Comparison of ENCODE assay signal across 28 mouse cellular contexts in the genomic region with DNA sequence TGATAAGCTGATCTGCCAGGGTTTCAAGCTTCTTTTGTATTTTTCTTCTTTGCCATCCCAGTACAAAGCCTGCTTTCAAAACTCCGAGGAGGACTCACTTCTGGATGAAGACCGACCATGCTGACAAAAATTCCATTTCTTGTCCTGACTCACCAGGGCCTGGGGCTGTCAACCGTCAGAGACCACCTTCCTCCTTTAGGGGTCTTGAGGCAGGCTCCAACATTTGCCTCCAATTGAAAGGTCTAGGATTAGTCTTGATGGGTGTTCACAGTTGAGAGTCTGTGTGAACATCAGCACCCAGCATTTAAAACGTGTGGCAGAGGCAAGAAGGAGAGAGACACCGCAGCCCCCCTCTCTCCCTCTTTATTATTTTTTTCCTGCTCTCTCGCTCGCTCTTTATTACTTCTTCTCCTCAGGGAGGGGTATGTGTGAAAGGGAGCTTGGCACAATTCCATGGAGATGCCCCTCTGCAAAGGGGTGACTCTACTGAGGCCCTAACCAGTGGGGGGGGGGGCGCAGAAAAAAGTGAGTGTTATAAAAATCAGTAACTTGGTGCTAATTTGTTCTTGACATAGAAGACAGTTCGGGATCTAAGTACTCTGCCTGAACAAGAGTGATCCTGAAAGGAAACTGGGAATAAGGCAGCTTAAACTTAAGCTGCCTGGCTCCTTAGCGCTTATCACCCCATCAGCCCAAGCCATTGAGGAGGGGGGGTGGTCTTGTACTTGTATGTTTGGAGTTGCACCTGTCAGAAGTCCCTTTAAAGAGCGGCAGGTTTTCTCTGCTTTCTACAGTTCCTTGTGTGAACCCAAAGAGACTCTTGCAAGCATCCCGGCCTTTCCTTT. TPM values are rescaled to one million over a fixed set of nuclear protein-coding genes. Genes with fewer than 3 reads are reported as not detected.
DNase-seq lines count a peak whose midpoint lies in the region; ATAC-seq and TF ChIP-seq lines count a peak whose summit lies in the region.
"Had no signal": no experiment of that assay in that cellular context is flagged by ENCODE, and none has a peak within 500 bp of the region (broad histone marks: within the 10 kb centered on the region; RNA-seq: fewer than 3 reads in every experiment).

No protein-coding gene starts in this region.

- no peak for TF ChIP-seq CTCF in midbrain, postnatal 0 days (IDR thresholded peaks at IDR 0.05)

- no peak overlapping the region for H3K9ac ChIP-seq in midbrain, postnatal 0 days (replicated peaks; ENCODE audit: low read length, poor library complexity, severe bottlenecking)
- H3K9ac ChIP-seq in limb, embryonic 12.5 days (replicated peaks), result no peak overlapping the region
- H3K9ac ChIP-seq in neural tube, embryonic 13.5 days, result no peak overlapping the region
- H3K9ac ChIP-seq: heart, embryonic 15.5 days; liver, embryonic 13.5 days; lung, embryonic 15.5 days; stomach, embryonic 15.5 days had no signal

- peaks cover 15% of the 10 kb centered on the region for H3K4me1 ChIP-seq in midbrain, embryonic 10.5 days
- H3K4me1 ChIP-seq in midbrain, postnatal 0 days (ENCODE audit: insufficient read depth, low read length), result no peaks in the 10 kb centered on the region
- H3K4me1 ChIP-seq in limb, embryonic 12.5 days (replicated peaks), result peaks cover 15% of the 10 kb centered on the region
- peaks cover 16% of the 10 kb centered on the region for H3K4me1 ChIP-seq in neural tube, embryonic 13.5 days (replicated peaks)
- H3K4me1 ChIP-seq: liver, embryonic 13.5 days had no signal

- peaks cover 100% of the 10 kb centered on the region for H3K27me3 ChIP-seq in midbrain, embryonic 10.5 days (ENCODE audit: low read depth, poor library complexity, severe bottlenecking)
- H3K27me3 ChIP-seq in midbrain, postnatal 0 days (ENCODE audit: insufficient read depth, low read length), result peaks cover 93% of the 10 kb centered on the region
- H3K27me3 ChIP-seq in limb, embryonic 12.5 days, result peaks cover 94% of the 10 kb centered on the region
- peaks cover 98% of the 10 kb centered on the region for H3K27me3 ChIP-seq in neural tube, embryonic 13.5 days

- DNase-seq in midbrain, embryonic 10.5 days (ENCODE audit: low spot score), result peak; percentile 36
- DNase-seq in midbrain, postnatal 0 days (ENCODE audit: low spot score), result no peak
- peak; percentile 29 for DNase-seq in embryo, embryonic 10.5 days (ENCODE audit: low spot score)
- no peak for DNase-seq in left cerebral cortex, adult 9 months (ENCODE audit: low spot score in 2 of 2)
- DNase-seq in thymus, postnatal 14 days, result no peak
- DNase-seq in lung, postnatal 25 days (ENCODE audit: low spot score), result no peak
- DNase-seq: cerebellum, adult 9-11 months; gastrocnemius, adult 2 months; heart, adult 18-20 months; heart, postnatal 4 days; kidney, adult 8-10 months; kidney, postnatal 36 days; left cerebral cortex, postnatal 4 days; liver, embryonic 13.5 days; thymus, adult 18-20 months had no signal

- H3K4me3 ChIP-seq in midbrain, embryonic 10.5 days, result no peak overlapping the region
- no peak overlapping the region for H3K4me3 ChIP-seq in midbrain, postnatal 0 days (ENCODE audit: low read depth, low read length)
- no peak overlapping the region for H3K4me3 ChIP-seq in limb, embryonic 12.5 days (replicated peaks)
- peak overlapping the region; percentile 17; the same call in 1 of the 2 replicates for H3K4me3 ChIP-seq in neural tube, embryonic 13.5 days
- H3K4me3 ChIP-seq: liver, embryonic 13.5 days had no signal

- H3K27ac ChIP-seq in midbrain, embryonic 10.5 days (replicated peaks), result no peak overlapping the region
- no peak overlapping the region for H3K27ac ChIP-seq in midbrain, postnatal 0 days (ENCODE audit: low read depth, low read length)
- H3K27ac ChIP-seq in limb, embryonic 12.5 days, result no peak overlapping the region
- no peak overlapping the region for H3K27ac ChIP-seq in neural tube, embryonic 13.5 days (replicated peaks)
- H3K27ac ChIP-seq: gastrocnemius, adult 2 months; heart, embryonic 15.5 days; liver, embryonic 13.5 days; lung, embryonic 15.5 days; macrophage; stomach, embryonic 15.5 days had no signal

- no peak overlapping the region for H3K4me2 ChIP-seq in midbrain, postnatal 0 days (ENCODE audit: low read depth, low read length, poor library complexity, severe bottlenecking)
- H3K4me2 ChIP-seq in limb, embryonic 12.5 days, result 0 out of 2 replicates have a peak overlapping the region, but pooled peaks have one; percentile 46
- peak overlapping the region; percentile 39; the same call in 1 of the 2 replicates for H3K4me2 ChIP-seq in neural tube, embryonic 13.5 days
- H3K4me2 ChIP-seq: liver, embryonic 13.5 days had no signal

- ATAC-seq in midbrain, postnatal 0 days (ENCODE audit: low FRiP score), result no peak
- ATAC-seq in limb, embryonic 12.5 days (ENCODE audit: insufficient number of reproducible peaks, insufficient read depth, low FRiP score, low TSS enrichment, low read depth), result no peak
- ATAC-seq in neural tube, embryonic 13.5 days (ENCODE audit: low read depth), result no peak
- ATAC-seq: midbrain, embryonic 16.5 days had no signal

- H3K9me3 ChIP-seq in midbrain, embryonic 10.5 days (replicated peaks), result no peaks in the 10 kb centered on the region
- H3K9me3 ChIP-seq in midbrain, postnatal 0 days (ENCODE audit: low read length), result no peaks in the 10 kb centered on the region
- no peaks in the 10 kb centered on the region for H3K9me3 ChIP-seq in limb, embryonic 12.5 days
- no peaks in the 10 kb centered on the region for H3K9me3 ChIP-seq in neural tube, embryonic 13.5 days
- H3K9me3 ChIP-seq: heart, embryonic 15.5 days; liver, embryonic 13.5 days; lung, embryonic 15.5 days; stomach, embryonic 15.5 days had no signal

- H3K36me3 ChIP-seq in midbrain, embryonic 10.5 days, result no peaks in the 10 kb centered on the region
- H3K36me3 ChIP-seq in midbrain, postnatal 0 days (ENCODE audit: insufficient read depth, low read length), result no peaks in the 10 kb centered on the region
- no peaks in the 10 kb centered on the region for H3K36me3 ChIP-seq in limb, embryonic 12.5 days
- no peaks in the 10 kb centered on the region for H3K36me3 ChIP-seq in neural tube, embryonic 13.5 days
- H3K36me3 ChIP-seq: heart, embryonic 15.5 days; liver, embryonic 13.5 days; lung, embryonic 15.5 days; stomach, embryonic 15.5 days had no signal

- 7% methylated on average over 12 of the region's 12 CpGs for WGBS in midbrain, embryonic 10.5 days
- WGBS in midbrain, postnatal 0 days, result 7% methylated on average over 12 of the region's 12 CpGs
- WGBS in limb, embryonic 12.5 days, result 2% methylated on average over 12 of the region's 12 CpGs
- WGBS in neural tube, embryonic 13.5 days, result 2% methylated on average over 12 of the region's 12 CpGs

RNA-seq across cellular contexts. Expression of a gene that starts 1.3 kb away (rescaled TPM):
- polyA plus RNA-seq in midbrain, embryonic 10.5 days (2016; fragmentation: Nextera tagmentation; extraction: Ambion mirVana), result not detected in 2 replicates
- 0.16 TPM in 1 of 2 replicates, not detected in the other for total RNA-seq in midbrain, postnatal 0 days (2014; rRNA removed)
- not detected in 2 replicates for polyA plus RNA-seq in midbrain, postnatal 0 days (2015; fragmentation: Nextera tagmentation; extraction: Ambion mirVana)
- 3.6 and 5.0 TPM in 2 replicates for polyA plus RNA-seq in limb, embryonic 12.5 days (2016; fragmentation: Nextera tagmentation; extraction: Ambion mirVana)
- 4.9 and 8.4 TPM in 2 replicates for polyA plus RNA-seq in neural tube, embryonic 13.5 days (2015; fragmentation: Nextera tagmentation; extraction: Ambion mirVana)
- total RNA-seq: adrenal gland, adult 18-20 months; gastrocnemius, adult 2 months; heart, adult 18-20 months; heart, postnatal 4 days; left cerebral cortex, adult 18-20 months; left cerebral cortex, postnatal 4 days; neutrophil, adult 5-6 weeks had no signal
- polyA plus RNA-seq: cortical plate, adult 2 months; forebrain, embryonic 11.5 days; heart, embryonic 15.5 days; liver, embryonic 13.5 days; lung, embryonic 15.5 days; macrophage; midbrain, embryonic 16.5 days; stomach, embryonic 15.5 days had no signal

RNA-seq across cellular contexts. Expression of a gene that starts 17.0 kb away (rescaled TPM):
- polyA plus RNA-seq in midbrain, embryonic 10.5 days (2016; fragmentation: Nextera tagmentation; extraction: Ambion mirVana), result not detected in 2 replicates
- total RNA-seq in midbrain, postnatal 0 days (2014; rRNA removed), result not detected in 2 replicates
- not detected in 2 replicates for polyA plus RNA-seq in midbrain, postnatal 0 days (2015; fragmentation: Nextera tagmentation; extraction: Ambion mirVana)
- polyA plus RNA-seq in limb, embryonic 12.5 days (2016; fragmentation: Nextera tagmentation; extraction: Ambion mirVana), result 2.0 and 2.8 TPM in 2 replicates
- 7.8 and 12.0 TPM in 2 replicates for polyA plus RNA-seq in neural tube, embryonic 13.5 days (2015; fragmentation: Nextera tagmentation; extraction: Ambion mirVana)
- total RNA-seq: adrenal gland, adult 18-20 months; gastrocnemius, adult 2 months; heart, adult 18-20 months; heart, postnatal 4 days; left cerebral cortex, adult 18-20 months; left cerebral cortex, postnatal 4 days; neutrophil, adult 5-6 weeks had no signal
- polyA plus RNA-seq: cortical plate, adult 2 months; forebrain, embryonic 11.5 days; heart, embryonic 15.5 days; liver, embryonic 13.5 days; lung, embryonic 15.5 days; macrophage; midbrain, embryonic 16.5 days; stomach, embryonic 15.5 days; urinary bladder, adult 2 months had no signal

RNA-seq across cellular contexts. Expression of a gene that starts 34.7 kb away (rescaled TPM):
- polyA plus RNA-seq in midbrain, embryonic 10.5 days (2016; fragmentation: Nextera tagmentation; extraction: Ambion mirVana), result not detected in 2 replicates
- total RNA-seq in midbrain, postnatal 0 days (2014; rRNA removed), result not detected in 2 replicates
- not detected in 2 replicates for polyA plus RNA-seq in midbrain, postnatal 0 days (2015; fragmentation: Nextera tagmentation; extraction: Ambion mirVana)
- polyA plus RNA-seq in limb, embryonic 12.5 days (2016; fragmentation: Nextera tagmentation; extraction: Ambion mirVana), result 3.5 and 5.2 TPM in 2 replicates
- 2.6 and 3.8 TPM in 2 replicates for polyA plus RNA-seq in neural tube, embryonic 13.5 days (2015; fragmentation: Nextera tagmentation; extraction: Ambion mirVana)
- total RNA-seq: adrenal gland, adult 18-20 months; heart, adult 18-20 months; heart, postnatal 4 days; left cerebral cortex, adult 18-20 months; left cerebral cortex, postnatal 4 days; neutrophil, adult 5-6 weeks had no signal
- polyA plus RNA-seq: cortical plate, adult 2 months; forebrain, embryonic 11.5 days; heart, embryonic 15.5 days; liver, embryonic 13.5 days; lung, embryonic 15.5 days; macrophage; midbrain, embryonic 16.5 days had no signal

RNA-seq across cellular contexts. Expression of a gene that starts 47.0 kb away (rescaled TPM):
- polyA plus RNA-seq in midbrain, embryonic 10.5 days (2016; fragmentation: Nextera tagmentation; extraction: Ambion mirVana), result not detected in 2 replicates
- not detected in 2 replicates for total RNA-seq in midbrain, postnatal 0 days (2014; rRNA removed)
- not detected in 2 replicates for polyA plus RNA-seq in midbrain, postnatal 0 days (2015; fragmentation: Nextera tagmentation; extraction: Ambion mirVana)
- 20.7 and 21.2 TPM in 2 replicates for polyA plus RNA-seq in limb, embryonic 12.5 days (2016; fragmentation: Nextera tagmentation; extraction: Ambion mirVana)
- polyA plus RNA-seq in neural tube, embryonic 13.5 days (2015; fragmentation: Nextera tagmentation; extraction: Ambion mirVana), result 58.5 and 92.4 TPM in 2 replicates
- total RNA-seq: heart, adult 18-20 months; heart, postnatal 4 days; left cerebral cortex, adult 18-20 months; left cerebral cortex, postnatal 4 days; neutrophil, adult 5-6 weeks had no signal
- polyA plus RNA-seq: cortical plate, adult 2 months; forebrain, embryonic 11.5 days; heart, embryonic 15.5 days; liver, embryonic 13.5 days; lung, embryonic 15.5 days; macrophage; midbrain, embryonic 16.5 days had no signal

RNA-seq across cellular contexts. Expression of a gene that starts 47.7 kb away (rescaled TPM):
- 0.04 and 0.06 TPM in 2 replicates for polyA plus RNA-seq in midbrain, embryonic 10.5 days (2016; fragmentation: Nextera tagmentation; extraction: Ambion mirVana)
- 0.88 TPM in 1 of 2 replicates, not detected in the other for total RNA-seq in midbrain, postnatal 0 days (2014; rRNA removed)
- not detected in 2 replicates for polyA plus RNA-seq in midbrain, postnatal 0 days (2015; fragmentation: Nextera tagmentation; extraction: Ambion mirVana)
- 6.3 and 12.2 TPM in 2 replicates for polyA plus RNA-seq in limb, embryonic 12.5 days (2016; fragmentation: Nextera tagmentation; extraction: Ambion mirVana)
- polyA plus RNA-seq in neural tube, embryonic 13.5 days (2015; fragmentation: Nextera tagmentation; extraction: Ambion mirVana), result 18.8 and 32.2 TPM in 2 replicates
- total RNA-seq: heart, postnatal 4 days; left cerebral cortex, adult 18-20 months; left cerebral cortex, postnatal 4 days; neutrophil, adult 5-6 weeks had no signal
- polyA plus RNA-seq: cortical plate, adult 2 months; forebrain, embryonic 11.5 days; macrophage; midbrain, embryonic 16.5 days had no signal

Comparison
In these comparisons a context has a peak if more than half of its experiments do, and no peak if none do; other contexts are left out.
1. DNase-seq: peak in midbrain, embryonic 10.5 days (single experiment) and embryo, embryonic 10.5 days (single experiment); none in midbrain, postnatal 0 days (single experiment), left cerebral cortex, adult 9 months (0 of 2), thymus, postnatal 14 days (single experiment) and lung, postnatal 25 days (single experiment).